Mouse (Mus musculus) testis, postnatal 10 days (tissue): Measurements from ENCODE around the gene Kif1c.

Experiments
- DNase-seq: peaks from one replicate; pipeline ENCODE4 v3.0.0; 2021; ENCODE audit warnings: low spot score

The Kif1c gene

DNA sequence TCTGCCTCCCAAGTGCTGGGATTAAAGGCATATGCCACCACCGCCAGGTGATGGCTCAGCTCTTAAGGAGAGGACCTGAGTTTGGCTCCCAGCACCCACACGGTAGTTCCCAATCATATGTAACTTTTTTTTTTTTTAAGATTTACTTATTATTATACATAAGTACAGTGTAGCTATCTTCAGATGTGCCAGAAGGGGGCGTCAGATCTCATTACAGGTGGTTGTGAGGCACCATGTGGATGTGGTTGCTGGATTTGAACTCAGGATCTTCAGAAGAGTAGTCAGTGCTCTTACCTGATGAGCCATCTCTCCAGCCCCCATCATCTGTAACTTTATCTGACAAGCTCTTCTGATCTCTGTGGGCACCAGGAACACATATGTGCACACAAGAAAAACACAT, 3.0 kb upstream of the Kif1c start:
- DNase-seq: no peak

DNA sequence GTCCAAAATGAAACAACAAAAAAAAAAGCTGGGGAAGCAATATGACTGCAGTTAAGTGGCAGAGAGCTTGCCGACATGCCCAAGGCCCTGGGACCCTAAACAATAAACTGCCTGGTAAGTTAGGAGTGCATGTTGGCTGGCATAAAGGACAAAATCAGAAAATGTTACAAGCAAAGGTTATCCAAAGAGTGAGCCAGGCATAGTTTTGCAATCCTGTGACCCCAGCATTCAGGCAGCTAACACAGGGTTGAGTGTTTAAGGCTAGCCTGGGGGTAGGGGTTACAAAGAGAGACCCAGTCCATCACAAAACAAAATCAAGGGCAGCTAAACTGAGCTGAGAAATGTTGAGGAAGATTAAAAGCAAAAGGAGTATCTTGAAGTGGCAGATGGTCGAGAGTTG, 1.3 kb upstream of the Kif1c start:
- DNase-seq: no peak

DNA sequence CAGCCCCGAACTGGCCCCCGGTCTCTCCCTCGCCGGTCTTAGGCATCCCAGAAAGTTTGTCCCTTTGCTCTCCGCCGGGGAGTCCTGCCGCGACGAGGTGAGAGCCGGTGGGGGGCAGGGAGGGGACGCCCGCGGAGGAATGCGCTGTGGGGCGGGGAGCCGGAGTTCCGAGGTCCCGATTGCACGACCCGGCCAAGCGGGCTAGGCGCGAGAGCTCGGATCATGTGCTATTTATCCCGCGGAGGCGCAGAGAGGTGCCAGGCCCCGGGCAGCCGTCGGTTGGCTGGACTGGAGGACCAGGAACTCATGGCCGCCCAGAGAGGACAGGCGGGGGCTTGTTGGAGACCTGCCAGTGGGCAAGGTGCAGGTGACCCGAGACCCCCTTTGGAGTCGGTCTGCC, 265 bp downstream of the Kif1c start:
- DNase-seq: peak; percentile 82

DNA sequence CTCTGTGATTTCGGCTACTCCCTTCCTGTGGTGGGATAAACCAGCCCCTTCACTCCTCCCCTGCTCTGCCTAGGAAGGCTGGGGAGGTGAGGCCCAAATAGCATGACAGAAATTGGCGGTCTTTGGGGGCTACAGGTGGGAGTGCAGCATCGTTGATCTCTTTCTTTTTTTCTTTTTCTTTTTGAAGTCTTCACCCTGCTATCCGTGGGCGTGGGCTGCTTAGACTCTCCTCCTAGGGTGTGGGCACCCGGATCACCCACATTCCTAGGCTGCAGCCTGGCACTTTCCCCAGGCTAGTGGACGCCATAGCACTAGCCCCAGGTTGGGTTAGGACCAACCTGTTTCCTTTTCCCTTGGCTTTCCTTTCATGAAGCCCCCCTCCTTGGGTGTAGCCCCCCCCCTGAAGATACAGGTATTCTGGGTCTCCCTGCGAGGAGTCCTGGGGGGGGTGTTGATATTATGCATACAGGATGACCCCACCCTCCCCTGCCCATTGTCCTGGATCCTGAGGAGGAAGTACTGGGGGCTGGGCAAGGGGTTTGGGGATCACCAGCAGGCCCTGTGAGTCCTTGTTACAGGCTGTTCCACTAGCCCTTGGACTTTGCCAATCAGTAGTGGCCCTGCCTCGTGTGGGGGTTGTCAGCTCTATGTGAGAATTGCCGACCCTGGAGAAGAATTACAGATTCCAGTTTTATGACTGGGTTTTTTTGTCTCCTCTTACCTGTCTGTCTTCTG, 1.0 kb downstream of the Kif1c start:
- DNase-seq: no peak

DNA sequence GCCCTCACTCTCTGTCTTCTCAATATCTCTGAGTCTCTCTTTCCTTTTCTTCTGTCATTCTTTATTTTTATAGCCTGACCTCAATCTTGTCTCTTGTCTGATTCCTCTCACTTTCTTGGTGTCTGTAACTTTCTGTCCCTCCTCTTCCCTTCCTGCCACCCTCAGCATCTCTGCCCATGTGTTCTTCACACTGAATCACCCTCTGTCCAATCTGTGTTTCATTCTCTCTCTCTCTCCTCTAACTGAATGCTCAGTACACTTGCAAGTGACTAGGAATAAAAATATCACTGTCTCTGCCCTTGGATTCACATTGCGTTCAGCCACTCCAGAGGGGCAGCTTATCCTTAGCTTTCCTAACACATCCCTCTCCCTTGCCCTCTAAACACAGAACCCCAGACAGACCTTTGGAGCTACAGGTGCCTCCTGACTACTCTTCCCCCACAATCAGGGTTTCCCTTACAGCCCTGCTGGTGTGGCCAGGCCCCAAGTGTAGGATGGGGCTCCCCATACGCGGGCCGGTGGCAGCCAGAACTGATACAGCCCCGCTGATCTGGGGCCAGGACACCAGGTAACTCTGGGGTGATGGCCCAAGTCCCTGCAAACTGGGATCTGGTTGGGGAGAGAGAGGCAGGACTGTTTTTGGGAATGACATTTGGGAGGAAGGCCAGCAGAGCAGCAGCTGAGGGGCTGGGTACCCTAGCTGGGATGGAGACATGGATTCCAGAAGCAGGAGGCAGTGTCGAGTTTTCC, 1.8 kb downstream of the Kif1c start:
- DNase-seq: no peak

DNA sequence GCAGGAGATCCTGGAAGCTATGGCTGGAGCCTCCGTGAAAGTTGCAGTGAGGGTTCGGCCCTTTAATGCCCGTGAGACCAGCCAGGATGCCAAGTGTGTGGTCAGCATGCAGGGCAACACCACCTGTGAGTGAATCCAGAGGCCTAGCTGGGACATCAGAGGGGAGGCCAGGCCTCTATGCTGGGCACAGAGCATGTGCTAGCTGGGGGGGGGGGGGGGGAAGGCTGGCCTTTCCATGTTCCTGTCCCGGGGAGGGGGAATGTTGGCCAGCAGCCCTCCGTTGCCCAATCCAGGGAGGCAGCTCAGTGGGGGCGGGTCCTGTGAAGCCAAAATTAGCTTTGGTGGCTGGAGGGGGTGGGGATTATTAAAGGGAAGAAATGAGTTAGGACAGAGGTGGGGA, 2.4 kb downstream of the Kif1c start:
- DNase-seq: no peak

DNA sequence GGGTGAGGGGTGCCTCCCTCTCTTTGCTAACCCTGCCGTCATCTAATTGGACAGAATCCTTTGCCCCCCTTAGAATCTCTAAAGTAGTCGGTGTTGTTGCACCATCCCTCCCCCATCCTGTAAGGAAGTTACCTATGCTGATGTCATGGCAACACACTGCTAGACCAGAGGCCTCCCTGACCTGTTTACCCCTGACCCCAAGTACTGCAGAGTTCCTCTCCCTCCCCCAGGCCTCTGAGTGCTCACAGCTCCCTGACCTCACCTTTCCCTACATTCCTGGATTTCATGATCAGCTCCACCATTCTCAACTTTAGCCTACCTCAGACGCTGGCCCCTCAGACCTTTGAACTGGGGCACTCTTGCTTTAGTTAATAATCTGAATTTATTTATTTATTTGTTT, 5.8 kb downstream of the Kif1c start:
- no peak for DNase-seq

DNA sequence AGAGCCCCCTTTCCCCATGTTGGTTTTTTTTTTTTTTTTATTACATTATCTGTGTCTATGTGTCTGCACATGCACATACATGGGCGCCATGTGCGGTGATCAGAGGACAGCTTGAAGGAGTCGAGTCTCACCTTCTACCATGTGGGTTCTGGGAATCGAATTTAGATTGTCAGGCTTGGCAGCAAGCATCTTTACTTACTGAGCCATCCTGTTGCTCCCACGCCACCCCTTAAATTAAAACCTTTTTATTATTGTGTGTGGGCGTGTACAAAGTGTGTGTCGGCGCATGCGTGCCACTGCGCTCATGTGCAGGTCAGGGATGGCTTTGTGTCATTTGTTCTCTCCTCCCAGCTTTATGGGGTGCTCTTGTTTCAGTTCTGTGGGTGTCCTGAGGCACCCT, 10.7 kb downstream of the Kif1c start:
- DNase-seq: no peak

DNA sequence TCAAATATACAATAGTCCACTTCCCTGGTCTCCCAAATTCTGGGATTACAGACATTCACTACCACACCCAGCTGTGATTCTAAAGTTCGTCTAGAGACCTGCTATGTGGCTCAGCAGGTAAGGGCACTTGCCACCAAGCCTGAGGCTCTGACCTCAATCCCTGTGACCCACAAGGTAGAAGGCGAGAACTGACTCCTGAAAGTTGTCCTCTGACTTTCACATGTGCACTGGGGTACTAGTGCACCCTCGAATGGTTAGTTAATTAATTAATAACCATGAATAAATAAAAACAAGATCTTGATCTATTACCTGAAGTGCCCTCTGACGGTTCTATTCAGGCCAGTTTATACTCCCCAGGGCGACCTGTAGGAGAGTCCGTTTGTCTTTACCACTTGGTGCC, 12.9 kb downstream of the Kif1c start:
- DNase-seq: no peak

DNA sequence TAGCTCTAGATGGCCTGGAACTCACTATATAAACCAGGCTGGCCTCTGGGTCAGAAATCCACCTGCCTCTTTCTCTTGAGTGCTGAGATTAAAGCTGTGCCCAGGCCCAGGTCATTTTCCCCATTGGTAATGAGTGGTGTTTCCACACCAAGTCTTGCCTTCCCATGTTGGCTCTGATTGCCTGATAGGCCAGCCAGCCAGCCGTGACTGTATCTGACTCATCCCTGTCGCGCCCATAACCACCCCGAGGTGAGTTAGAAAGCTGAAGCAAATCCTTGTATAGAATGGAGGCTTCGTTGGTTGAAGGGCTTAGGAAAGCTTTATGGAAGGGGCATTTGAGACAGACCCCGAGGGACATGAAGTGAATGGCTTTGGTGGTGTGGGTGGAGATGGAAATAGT, 15.5 kb downstream of the Kif1c start:
- DNase-seq: no peak

DNA sequence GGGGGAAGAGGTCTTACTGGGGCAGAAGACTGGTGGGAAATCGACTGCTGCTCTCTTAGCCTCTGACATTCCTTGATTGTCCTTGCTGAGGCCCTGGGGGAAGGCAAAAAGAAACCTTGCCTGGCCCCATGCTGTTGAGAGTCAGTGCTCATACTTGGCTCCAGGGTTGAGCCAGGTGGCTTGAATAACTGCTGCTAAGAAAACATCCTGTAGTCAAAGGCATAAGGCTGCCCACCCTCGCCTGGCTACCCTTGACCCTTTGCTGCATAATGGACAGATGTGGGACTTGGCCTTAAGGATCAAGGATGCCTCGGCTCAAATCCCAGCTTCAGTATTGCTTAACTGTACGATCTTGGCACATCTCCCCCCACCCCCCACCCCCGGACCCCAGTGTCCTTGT, 18.1 kb downstream of the Kif1c start:
- no peak for DNase-seq

DNA sequence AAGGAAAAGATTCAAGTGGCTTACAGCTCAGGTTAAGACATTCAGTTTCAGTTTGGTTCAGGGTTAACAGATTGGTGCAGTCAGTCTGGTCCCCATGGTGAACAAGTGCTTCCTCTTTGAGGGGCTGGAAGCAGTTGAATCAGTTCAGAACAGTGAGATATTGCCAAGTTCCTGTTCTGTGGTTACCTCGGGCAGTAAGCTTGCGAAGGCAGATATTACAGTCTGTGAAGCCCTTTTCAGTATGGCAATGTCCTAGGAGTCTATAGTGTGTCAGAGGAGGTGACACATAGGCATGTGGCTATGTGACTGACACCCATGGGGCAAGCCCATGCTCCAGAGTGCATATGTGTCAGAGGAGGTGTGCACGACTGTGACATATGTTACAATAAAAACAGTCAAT, 20.2 kb downstream of the Kif1c start:
- DNase-seq: no peak

DNA sequence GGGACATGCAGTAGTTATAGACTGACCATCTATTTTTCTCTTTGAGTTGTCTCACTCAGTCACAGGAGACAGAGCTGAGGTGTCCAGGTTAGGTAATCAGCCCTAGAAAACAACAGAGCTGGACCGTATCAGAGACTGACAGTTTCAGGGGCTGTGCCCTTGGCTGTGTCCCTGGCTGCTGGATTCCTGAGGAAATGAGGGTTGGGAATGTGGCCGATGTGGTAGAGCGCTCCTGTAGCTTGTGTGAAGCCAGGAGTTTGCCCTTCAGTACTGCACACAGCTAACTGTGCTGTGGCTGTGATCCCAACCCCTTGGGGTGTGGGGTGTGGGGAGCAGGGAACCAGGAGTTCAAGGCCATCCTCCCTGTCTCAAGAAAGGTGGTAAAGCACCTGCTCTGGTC, 20.7 kb downstream of the Kif1c start:
- DNase-seq: no peak

DNA sequence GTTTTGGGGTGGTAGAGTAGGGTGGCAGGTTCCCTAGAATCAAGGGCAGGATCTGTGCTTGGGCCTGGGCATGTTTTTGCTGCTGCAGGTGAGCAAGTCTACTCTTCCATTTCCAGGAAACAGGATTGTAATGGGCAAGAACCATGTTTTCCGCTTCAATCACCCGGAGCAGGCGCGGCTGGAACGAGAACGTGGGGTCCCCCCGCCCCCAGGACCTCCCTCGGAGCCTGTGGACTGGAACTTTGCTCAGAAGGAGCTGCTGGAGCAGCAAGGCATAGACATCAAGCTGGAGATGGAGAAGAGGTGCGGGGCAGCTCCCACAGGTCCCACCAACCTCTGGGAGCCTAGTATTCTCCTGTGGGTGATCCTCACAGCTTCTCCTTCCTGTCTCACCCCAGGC, 24.4 kb downstream of the Kif1c start:
- no peak for DNase-seq

DNA sequence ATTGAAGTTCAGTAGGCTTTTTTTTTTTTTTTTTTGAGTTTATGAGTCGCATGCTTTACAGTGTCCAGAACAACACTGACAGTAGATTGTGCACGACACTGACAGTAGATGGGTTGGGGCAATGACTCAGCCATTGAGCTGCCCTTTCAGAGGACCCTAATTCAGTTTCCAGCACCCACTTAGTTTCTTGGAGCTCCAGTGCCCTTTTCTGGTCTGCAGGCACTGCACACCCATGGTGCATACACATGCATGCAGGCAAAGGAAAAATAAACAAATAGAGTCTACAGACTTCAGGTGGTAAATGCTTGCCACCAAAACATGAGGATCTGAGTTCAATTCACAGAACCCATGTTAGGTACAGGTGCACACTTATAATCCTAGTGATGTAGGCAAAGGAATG, 26.2 kb downstream of the Kif1c start:
- DNase-seq: no peak

DNA sequence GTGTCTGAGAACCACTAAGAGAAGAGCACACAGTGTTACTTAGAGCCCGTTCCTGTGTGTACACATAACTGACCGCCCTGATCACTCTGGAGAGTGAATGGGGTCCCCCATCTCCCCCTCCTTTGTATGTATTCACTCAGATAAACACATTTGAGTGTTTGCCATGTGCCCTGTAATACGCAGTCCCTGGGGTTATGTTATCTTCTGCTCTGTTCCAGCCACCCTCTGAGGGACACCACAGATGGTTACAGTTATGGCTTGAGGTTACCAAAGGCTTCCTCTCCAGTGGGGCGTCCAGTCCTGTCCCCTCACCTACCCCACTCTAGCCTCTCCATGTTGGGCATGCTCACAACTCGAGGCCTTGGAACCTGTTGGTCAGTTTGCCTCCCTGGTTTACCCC, 27.0 kb downstream of the Kif1c start:
- no peak for DNase-seq

DNA sequence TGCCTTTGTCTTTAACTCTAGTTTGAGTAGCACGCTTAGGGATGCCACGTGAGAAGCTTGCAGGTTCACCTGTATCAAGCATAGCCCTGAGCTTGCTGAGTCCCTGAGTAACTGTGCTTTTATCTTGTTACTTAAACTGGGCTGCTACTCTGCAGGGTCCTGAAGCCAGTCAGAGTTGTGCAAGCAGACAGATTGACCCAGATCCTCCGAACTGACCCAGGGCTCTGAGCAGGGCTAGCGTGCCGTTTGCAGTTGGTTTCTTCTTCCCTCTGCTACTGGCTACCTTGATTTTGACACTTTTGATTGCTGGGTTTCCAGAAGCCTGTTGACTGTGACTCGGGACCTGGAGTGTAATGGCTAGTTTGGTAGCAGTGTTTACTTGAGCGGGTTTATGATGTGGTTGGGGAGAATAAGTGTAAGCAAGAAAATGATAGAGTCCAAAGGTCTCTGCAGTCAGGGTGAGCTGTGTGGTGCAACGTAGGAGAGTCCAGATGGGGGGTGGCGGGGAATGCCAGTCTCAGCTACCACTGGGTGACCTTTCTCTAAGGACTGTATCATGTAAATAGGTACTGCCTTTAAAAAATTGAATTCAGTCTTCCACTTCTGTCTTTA, 30.2 kb downstream of the Kif1c start:
- no peak for DNase-seq

DNA sequence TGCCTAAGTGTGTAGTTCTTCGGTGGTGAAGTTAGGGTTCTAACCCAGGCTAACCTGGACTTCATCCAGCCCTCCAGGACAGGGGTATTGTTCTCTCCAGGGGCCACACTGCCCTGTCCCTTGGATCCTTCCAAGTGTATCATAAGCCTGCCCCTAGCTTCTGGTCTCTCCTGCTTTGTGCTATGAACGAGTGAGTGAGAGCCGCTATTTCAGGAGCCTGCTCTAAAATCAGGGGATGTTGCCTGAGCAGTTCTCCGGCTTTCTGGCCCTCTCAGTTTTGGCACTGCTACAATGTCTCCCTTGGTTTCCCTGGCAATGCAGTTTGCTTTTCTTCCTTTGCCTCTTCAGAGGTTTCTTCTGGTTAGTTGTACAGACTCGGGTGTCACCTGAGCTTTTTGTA, 30.8 kb downstream of the Kif1c start:
- DNase-seq: no peak

DNA sequence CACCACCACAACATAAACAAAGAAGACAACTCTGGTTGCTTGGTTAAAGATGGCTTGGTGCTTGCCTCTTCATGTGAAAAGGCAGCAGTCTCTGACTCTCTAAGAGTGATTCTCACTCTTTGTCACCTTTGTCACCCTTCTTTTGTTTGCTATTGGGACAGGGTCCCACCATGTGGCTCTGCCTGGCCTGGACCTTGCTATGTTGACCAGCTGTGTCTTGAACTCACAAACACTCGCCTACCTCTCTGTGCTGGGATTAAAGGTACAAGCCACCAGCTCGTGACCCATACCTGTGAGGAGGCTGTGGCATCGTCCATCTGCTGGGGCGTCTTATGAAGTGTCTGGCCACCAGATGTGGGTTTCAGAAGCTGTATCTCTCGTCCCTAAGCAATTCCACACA, 32.9 kb downstream of the Kif1c start:
- no peak for DNase-seq

DNA sequence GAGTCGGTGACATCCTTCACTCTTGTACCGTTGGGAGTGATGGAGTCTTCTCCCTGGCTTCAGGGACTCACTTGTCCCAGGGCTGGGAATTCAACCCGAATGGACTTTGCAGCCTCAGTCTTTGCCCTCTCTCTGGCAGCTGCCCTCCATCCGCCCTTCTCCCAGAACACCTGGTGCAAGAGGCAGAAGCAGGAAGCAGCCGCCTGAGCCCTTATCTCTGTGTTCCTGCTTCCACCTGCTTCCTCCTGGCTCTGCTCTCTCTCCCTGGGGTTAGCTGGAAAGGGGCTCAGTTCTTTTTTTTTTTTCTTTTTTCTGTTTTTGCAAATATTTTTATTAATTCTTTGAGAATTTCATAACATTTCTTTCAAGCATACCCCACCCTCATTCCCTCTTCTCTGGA, 37.4 kb downstream of the Kif1c start:
- DNase-seq: no peak

DNA sequence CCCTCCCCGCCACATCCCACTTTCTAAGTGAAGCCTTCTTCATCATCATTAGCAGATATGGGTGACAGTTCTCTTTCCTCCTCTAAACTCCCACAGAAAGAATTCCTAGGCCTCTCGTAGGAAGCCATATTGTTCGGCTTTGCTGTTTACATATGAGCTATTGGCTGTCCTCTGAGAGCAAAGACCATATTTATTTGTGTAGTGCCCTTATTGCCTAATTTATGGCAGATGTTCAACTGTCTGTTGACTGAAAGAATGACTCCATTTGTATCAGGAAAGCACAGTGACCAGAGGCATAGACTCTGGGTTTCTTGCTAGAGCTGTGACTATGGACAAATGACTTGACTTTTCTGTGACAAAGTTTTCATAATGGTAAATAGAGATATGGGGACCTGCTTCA, 41.3 kb downstream of the Kif1c start:
- no peak for DNase-seq

DNA sequence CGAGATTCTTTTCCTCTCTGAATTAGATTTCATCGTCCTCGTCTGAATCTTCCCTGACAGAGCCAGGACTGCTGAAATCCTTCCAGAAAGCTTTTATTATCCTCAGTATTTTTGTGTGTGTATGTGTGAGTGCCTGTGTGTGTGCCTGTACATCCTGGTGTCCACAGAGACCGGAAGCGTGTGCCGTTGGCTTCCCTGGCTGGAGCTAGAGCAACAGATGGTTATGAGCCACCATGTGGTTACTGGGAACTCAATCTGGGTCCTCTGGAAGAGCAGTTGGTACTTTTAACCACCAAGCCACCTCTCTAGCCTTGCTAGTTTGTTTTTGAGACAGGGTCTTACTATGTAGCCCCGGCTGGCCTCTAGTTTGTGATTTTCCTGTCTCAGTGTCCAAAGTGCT, 41.8 kb downstream of the Kif1c start:
- no peak for DNase-seq

DNA sequence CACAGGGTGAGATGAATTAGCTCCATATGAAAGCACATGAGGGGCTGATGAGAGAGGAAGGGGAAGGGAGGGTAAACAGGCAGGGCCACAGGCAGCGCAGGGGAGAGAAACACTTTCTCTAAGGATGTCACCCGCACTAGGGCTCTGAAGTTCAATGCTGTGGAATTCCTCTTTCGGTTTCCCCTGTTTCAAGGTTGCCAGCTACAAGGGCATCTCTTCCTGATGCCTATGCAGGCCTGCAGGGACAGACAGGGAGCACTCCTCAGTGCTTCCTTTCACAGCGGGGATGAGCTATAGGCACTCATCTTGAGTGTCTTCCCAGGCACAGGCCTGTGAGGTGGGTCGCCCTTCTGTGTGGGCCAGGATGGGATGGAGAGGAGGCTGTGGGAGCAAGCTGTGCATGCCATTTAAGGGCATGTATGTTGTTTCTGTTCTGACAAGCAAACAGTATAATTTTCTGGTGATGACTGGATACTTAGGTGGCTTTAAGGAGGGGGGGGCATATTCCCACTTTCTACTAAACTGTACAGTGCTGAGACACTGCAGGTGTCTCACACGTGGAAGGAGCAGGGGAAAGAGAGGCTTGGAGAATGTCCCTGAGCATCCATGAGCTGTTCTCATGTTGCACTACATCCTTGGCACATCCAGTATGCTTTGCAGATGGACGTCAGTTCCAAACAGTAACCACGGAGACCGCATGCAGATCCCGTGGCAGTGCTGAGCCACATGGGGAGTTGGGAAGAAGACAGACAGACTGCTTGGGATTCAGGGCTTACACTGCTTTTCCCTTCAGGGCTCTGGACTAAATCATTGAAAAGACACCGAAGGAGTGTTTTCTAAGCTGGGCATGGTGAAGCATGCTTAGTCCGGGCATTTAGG, 42.5 kb downstream of the Kif1c start:
- DNase-seq: no peak
